Mouse (Mus musculus) spleen, adult 2 months (tissue): Measurements from ENCODE around the gene Fam111a.

ENCODE experiments used
- CTCF ChIP-seq: fragments of 200-500 bp; IDR thresholded peaks from 2 replicates; pipeline ENCODE4 v1.5.1; 2011; ENCODE audit warnings: mild to moderate bottlenecking, inconsistent platforms; ENCODE audit not compliant: insufficient read depth, insufficient read length, insufficient replicate concordance; ENCODE audit errors: extremely low read depth
- POLR2A ChIP-seq: fragments of 200-500 bp; IDR thresholded peaks from 2 replicates; pipeline ENCODE4 v1.6.1; 2011; ENCODE audit warnings: low read depth, low read length, inconsistent platforms

DNA sequence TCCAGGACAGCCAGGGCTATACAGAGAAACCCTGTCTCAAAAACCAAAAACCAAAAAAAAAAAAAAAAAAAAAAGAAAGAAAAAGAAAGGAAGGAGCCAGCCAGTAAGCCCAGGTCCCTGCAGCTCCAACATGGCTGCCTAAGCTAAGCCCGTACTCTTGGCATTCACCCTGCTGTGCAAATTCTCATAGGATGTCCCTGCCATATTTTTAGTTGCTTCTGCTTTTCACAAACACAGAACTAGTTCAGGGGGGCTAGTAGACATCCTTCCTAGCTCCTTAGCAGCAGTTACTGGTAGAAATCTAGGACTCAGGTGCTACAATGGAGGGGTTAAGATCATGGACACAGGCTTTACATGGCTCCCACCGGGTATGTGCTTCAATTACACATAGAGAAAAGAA lies 30.0 kb downstream of the Fam111a start:
- TF ChIP-seq CTCF (no peak), POLR2A (no peak)
